In the genomic region with DNA sequence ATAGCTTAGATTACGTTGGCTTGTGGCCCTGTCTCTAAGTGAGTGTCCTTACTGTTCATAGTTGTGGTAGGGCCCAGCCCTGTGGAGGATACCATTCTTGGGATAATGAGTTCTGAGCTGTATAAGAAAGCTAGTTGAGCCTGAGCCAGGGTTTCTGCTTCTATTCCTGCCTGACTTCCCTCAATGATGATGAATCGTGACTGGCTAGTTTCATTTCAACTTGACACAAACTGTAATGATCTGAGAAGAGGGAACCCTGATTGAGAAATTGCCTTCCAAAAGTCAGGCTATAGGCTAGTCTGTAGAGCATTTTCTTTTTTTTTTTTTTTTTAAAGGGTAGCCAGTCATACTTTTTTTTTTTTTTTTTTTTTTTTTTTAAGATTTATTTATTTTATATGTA, we compare ENCODE assay signal across 11 mouse cellular contexts. TPM values are rescaled to one million over a fixed set of nuclear protein-coding genes. Genes with fewer than 3 reads are reported as not detected.
A peak's percentile ranks its signal among the peaks of the same experiment; 100 is the strongest.
DNase-seq lines count a peak whose midpoint lies in the region; ATAC-seq lines count a peak whose summit lies in the region.
"Had no signal": no experiment of that assay in that cellular context is flagged by ENCODE, and none has a peak within 500 bp of the region (broad histone marks: within the 10 kb centered on the region; RNA-seq: fewer than 3 reads in every experiment).

No protein-coding gene starts in this region.

- 97% methylated on average over 2 of the region's 2 CpGs for WGBS in forebrain, embryonic 12.5 days
- 95% methylated on average over 2 of the region's 2 CpGs for WGBS in forebrain, embryonic 11.5 days
- 90% methylated on average over 2 of the region's 2 CpGs for WGBS in lung, embryonic 15.5 days

- H3K27ac ChIP-seq in forebrain, embryonic 12.5 days, result no peak overlapping the region
- H3K27ac ChIP-seq in forebrain, embryonic 11.5 days (ENCODE audit: low read depth, low read length), result no peak overlapping the region
- no peak overlapping the region for H3K27ac ChIP-seq in lung, embryonic 15.5 days
- H3K27ac ChIP-seq: kidney, postnatal 0 days; left cerebral cortex, adult 2 months had no signal

- H3K9me3 ChIP-seq in forebrain, embryonic 12.5 days, result no peaks in the 10 kb centered on the region
- H3K9me3 ChIP-seq in forebrain, embryonic 11.5 days (ENCODE audit: control insufficient read depth, low read length), result no peaks in the 10 kb centered on the region
- no peaks in the 10 kb centered on the region for H3K9me3 ChIP-seq in lung, embryonic 15.5 days

- H3K4me1 ChIP-seq in forebrain, embryonic 12.5 days, result peaks cover 15% of the 10 kb centered on the region
- H3K4me1 ChIP-seq in forebrain, embryonic 11.5 days (replicated peaks; ENCODE audit: control insufficient read depth, insufficient read depth, low read length), result no peaks in the 10 kb centered on the region
- H3K4me1 ChIP-seq in lung, embryonic 15.5 days, result peaks cover 9% of the 10 kb centered on the region; the same call in 1 of the 2 replicates

- H3K27me3 ChIP-seq in forebrain, embryonic 12.5 days, result no peaks in the 10 kb centered on the region
- H3K27me3 ChIP-seq in forebrain, embryonic 11.5 days (ENCODE audit: control insufficient read depth, insufficient read depth, low read length), result no peaks in the 10 kb centered on the region
- no peaks in the 10 kb centered on the region for H3K27me3 ChIP-seq in lung, embryonic 15.5 days

- H3K4me3 ChIP-seq in forebrain, embryonic 12.5 days (replicated peaks), result no peak overlapping the region
- no peak overlapping the region for H3K4me3 ChIP-seq in forebrain, embryonic 11.5 days (ENCODE audit: low read depth, low read length)
- no peak overlapping the region for H3K4me3 ChIP-seq in lung, embryonic 15.5 days
- H3K4me3 ChIP-seq: left cerebral cortex, adult 2 months had no signal

- no peak for DNase-seq in forebrain, embryonic 11.5 days (ENCODE audit: low spot score)
- DNase-seq in lung, postnatal 4 days, result no peak
- DNase-seq in monocyte, adult 2 months (ENCODE audit: low read depth in 1 of 2, low spot score in 2 of 2), result peak; percentile 17 to 39
- no peak for DNase-seq in right cerebral cortex, adult 2 months (ENCODE audit: low spot score in 2 of 2)
- no peak for DNase-seq in right cerebral cortex, postnatal 36 days (ENCODE audit: low spot score in 2 of 2)
- DNase-seq: cerebellum, postnatal 14 days had no signal

- no peak overlapping the region for H3K9ac ChIP-seq in forebrain, embryonic 12.5 days
- no peak overlapping the region for H3K9ac ChIP-seq in forebrain, embryonic 11.5 days (ENCODE audit: low read length)
- no peak overlapping the region for H3K9ac ChIP-seq in lung, embryonic 15.5 days

- peak overlapping the region; percentile 69 for H3K4me2 ChIP-seq in forebrain, embryonic 12.5 days
- H3K4me2 ChIP-seq in forebrain, embryonic 11.5 days (ENCODE audit: low read depth, low read length, severe bottlenecking), result no peak overlapping the region
- H3K4me2 ChIP-seq in lung, embryonic 15.5 days, result peak overlapping the region; percentile 75; the same call in 1 of the 2 replicates

- peaks cover 14% of the 10 kb centered on the region for H3K36me3 ChIP-seq in forebrain, embryonic 12.5 days (replicated peaks)
- no peaks in the 10 kb centered on the region; the same call in 1 of the 2 replicates for H3K36me3 ChIP-seq in forebrain, embryonic 11.5 days (ENCODE audit: control insufficient read depth, insufficient read depth, low read length)
- H3K36me3 ChIP-seq in lung, embryonic 15.5 days, result peaks cover 21% of the 10 kb centered on the region

- no peak for ATAC-seq in forebrain, embryonic 12.5 days (ENCODE audit: low FRiP score)
- no peak for ATAC-seq in forebrain, embryonic 11.5 days (replicated peaks; ENCODE audit: low FRiP score)
- no peak for ATAC-seq in lung, embryonic 15.5 days (ENCODE audit: borderline replicate concordance, extremely low read depth, low FRiP score, low TSS enrichment)
- peak; percentile 72 for ATAC-seq in granulocyte monocyte progenitor cell, adult 5-6 weeks (replicated peaks; ENCODE audit: poor library complexity, severe bottlenecking)

RNA-seq across cellular contexts. Expression of gene Mtfr2, which starts 1.3 kb away (rescaled TPM):
- polyA plus RNA-seq in forebrain, embryonic 12.5 days (2016; fragmentation: Nextera tagmentation; extraction: Ambion mirVana), result 2.4 and 3.6 TPM in 2 replicates
- polyA plus RNA-seq in forebrain, embryonic 11.5 days (2014; fragmentation: Nextera tagmentation; extraction: Ambion mirVana), result 2.6 and 3.0 TPM in 2 replicates
- 2.2 and 3.1 TPM in 2 replicates for polyA plus RNA-seq in lung, embryonic 15.5 days (2015; fragmentation: Nextera tagmentation; extraction: Ambion mirVana)
- total RNA-seq in granulocyte monocyte progenitor cell, adult 5-6 weeks (2014; fragmentation: Nextera tagmentation), result 38.8 and 56.1 TPM in 2 replicates
- total RNA-seq in granulocyte monocyte progenitor cell, adult 5-6 weeks (2017), result 25.8 and 26.9 TPM in 2 replicates

RNA-seq across cellular contexts. Expression of gene Bclaf1, which starts 36.6 kb away (rescaled TPM):
- polyA plus RNA-seq in forebrain, embryonic 12.5 days (2016; fragmentation: Nextera tagmentation; extraction: Ambion mirVana), result 178 and 187 TPM in 2 replicates
- 185 and 196 TPM in 2 replicates for polyA plus RNA-seq in forebrain, embryonic 11.5 days (2014; fragmentation: Nextera tagmentation; extraction: Ambion mirVana)
- 117 and 124 TPM in 2 replicates for polyA plus RNA-seq in lung, embryonic 15.5 days (2015; fragmentation: Nextera tagmentation; extraction: Ambion mirVana)
- total RNA-seq in granulocyte monocyte progenitor cell, adult 5-6 weeks (2014; fragmentation: Nextera tagmentation), result 214 and 221 TPM in 2 replicates
- total RNA-seq in granulocyte monocyte progenitor cell, adult 5-6 weeks (2017), result 477 and 505 TPM in 2 replicates

Comparison
In these comparisons a context has a peak if more than half of its experiments do, and no peak if none do; other contexts are left out.
1. DNase-seq: peak in monocyte, adult 2 months (2 of 2); none in forebrain, embryonic 11.5 days (single experiment), lung, postnatal 4 days (0 of 2), right cerebral cortex, adult 2 months (0 of 2) and right cerebral cortex, postnatal 36 days (0 of 2).